Mouse (Mus musculus) forebrain, embryonic 12.5 days (tissue): ENCODE results near the gene 1700123K08Rik. TPM values are rescaled to one million over a fixed set of nuclear protein-coding genes. Genes with fewer than 3 reads are reported as not detected.
"Not testable (repeated sequence)": the region's sequence is repeated elsewhere in the genome, so short reads cannot be mapped to it uniquely, and the experiment has no call there.

Experiments used
- ATAC-seq: fragments of 200-750 bp; cut with Nextera tagmentation; 2 replicates; pipeline ENCODE4 v1.8.0; 2017; ENCODE audit warnings: moderate TSS enrichment; ENCODE audit not compliant: low FRiP score
- H3K27ac ChIP-seq: fragments of 300-500 bp; sonication (generic); 2 replicates; pipeline ENCODE4 v1.5.1; 2016; ENCODE audit warnings: mild to moderate bottlenecking
- H3K27me3 ChIP-seq: fragments of 300-500 bp; sonication (generic); 2 replicates; pipeline ENCODE4 v1.6.1; 2016; ENCODE audit warnings: mild to moderate bottlenecking
- H3K36me3 ChIP-seq: fragments of 300-500 bp; sonication (generic); replicated peaks from 2 replicates; pipeline ENCODE4 v1.6.1; 2016; ENCODE audit warnings: mild to moderate bottlenecking
- H3K4me1 ChIP-seq: fragments of 300-500 bp; sonication (generic); 2 replicates; pipeline ENCODE4 v1.6.1; 2016
- H3K4me2 ChIP-seq: fragments of 300-500 bp; sonication (generic); 2 replicates; pipeline ENCODE4 v1.6.1; 2016; ENCODE audit warnings: mild to moderate bottlenecking, moderate library complexity
- H3K4me3 ChIP-seq: fragments of 300-500 bp; sonication (generic); replicated peaks from 2 replicates; pipeline ENCODE4 v1.5.1; 2016; ENCODE audit warnings: mild to moderate bottlenecking
- H3K9ac ChIP-seq: fragments of 300-500 bp; sonication (generic); 2 replicates; pipeline ENCODE4 v1.6.1; 2016; ENCODE audit warnings: mild to moderate bottlenecking
- H3K9me3 ChIP-seq: fragments of 300-500 bp; sonication (generic); 2 replicates; pipeline ENCODE4 v1.6.1; 2016
- WGBS: fragments of 180-500 bp; shearing (Covaris S2); methylation state at CpG from one replicate; pipeline ENCODE4 v1.1.7; 2016; 5-methylcytosine and 5-hydroxymethylcytosine counted together
- microRNA-seq: library from miRNA; unstranded; fragments of <30 nt; microRNA quantifications from one replicate; pipeline ENCODE4, GENCODE M21; 2017
- polyA plus RNA-seq: library from polyadenylated mRNA; unstranded; fragments of >200 nt; fragmentation: Nextera tagmentation; extraction: Ambion mirVana; gene quantifications from 2 replicates; pipeline ENCODE4 v1.2.1, GENCODE M21; 2016

Gene 1700123K08Rik
- not detected in 2 replicates for polyA plus RNA-seq

- not testable (repeated sequence) for H3K27ac ChIP-seq, H3K36me3 ChIP-seq, H3K27me3 ChIP-seq, H3K9me3 ChIP-seq, H3K4me3 ChIP-seq, H3K4me2 ChIP-seq, H3K4me1 ChIP-seq, ATAC-seq, H3K9ac ChIP-seq
- WGBS: 89% methylated on average over 2 of the region's 2 CpGs
These were observed at the start of gene 1700123K08Rik for GRCm38 (mm10) chr5:138564612-138565011. Gene 1700123K08Rik (minus strand): TSS chr5:138564712.

GRCm38 (mm10) chr5:138587396-138587795 lies 22.9 kb upstream of the 1700123K08Rik start:
- Histone ChIP-seq H3K4me2 (no peak overlapping the region), H3K9ac (no peak overlapping the region), H3K36me3 (no peaks in the 10 kb centered on the region), H3K9me3 (0 out of 2 replicates have a peak, but pooled peaks cover 6% of the 10 kb centered on the region), H3K27me3 (no peaks in the 10 kb centered on the region), H3K4me1 (no peaks in the 10 kb centered on the region), H3K27ac (no peak overlapping the region), H3K4me3 (no peak overlapping the region)
- WGBS: 89% methylated on average over 6 of the region's 6 CpGs
- ATAC-seq: no peak

- Histone ChIP-seq H3K4me1 (no peaks in the 10 kb centered on the region), H3K9ac (no peak overlapping the region), H3K36me3 (no peaks in the 10 kb centered on the region), H3K4me3 (no peak overlapping the region), H3K27me3 (no peaks in the 10 kb centered on the region), H3K4me2 (no peak overlapping the region), H3K27ac (no peak overlapping the region), H3K9me3 (0 out of 2 replicates have a peak, but pooled peaks cover 4% of the 10 kb centered on the region)
- WGBS: 50% methylated on average over 4 of the region's 4 CpGs
- ATAC-seq: no peak
These were observed 7.1 kb upstream of the 1700123K08Rik start for GRCm38 (mm10) chr5:138571623-138572022.

GRCm38 (mm10) chr5:138552718-138553117 lies 11.8 kb downstream of the 1700123K08Rik start:
- Histone ChIP-seq H3K4me2 (no peak overlapping the region), H3K27ac (no peak overlapping the region), H3K9me3 (no peaks in the 10 kb centered on the region), H3K36me3 (no peaks in the 10 kb centered on the region), H3K4me1 (no peaks in the 10 kb centered on the region), H3K9ac (no peak overlapping the region), H3K27me3 (no peaks in the 10 kb centered on the region), H3K4me3 (no peak overlapping the region)
- ATAC-seq: no peak
- 49% methylated on average over 1 of the region's 1 CpGs for WGBS

GRCm38 (mm10) chr5:138532491-138532890 lies 32.0 kb downstream of the 1700123K08Rik start:
- Histone ChIP-seq H3K27ac (no peak overlapping the region), H3K4me1 (no peaks in the 10 kb centered on the region), H3K36me3 (no peaks in the 10 kb centered on the region), H3K27me3 (no peaks in the 10 kb centered on the region), H3K9ac (no peak overlapping the region), H3K4me2 (no peak overlapping the region), H3K9me3 (no peaks in the 10 kb centered on the region), H3K4me3 (no peak overlapping the region)
- ATAC-seq: no peak
- WGBS: 88% methylated on average over 1 of the region's 1 CpGs

Small RNA genes lying within 50 kb of the gene (microRNA-seq; reads per million reads assigned to microRNA genes)
- not detected for gene Gm24082

Other genes with a start within 250 kb of the 1700123K08Rik start
- not detected in 2 replicates for gene Pvrig, start 222.8 kb downstream of the 1700123K08Rik start, polyA plus RNA-seq
- gene Zfp157, start 123.2 kb downstream of the 1700123K08Rik start, polyA plus RNA-seq: 63.7 and 64.7 TPM in 2 replicates
- 79.6 and 81.4 TPM in 2 replicates for gene Zfp68, start 55.0 kb upstream of the 1700123K08Rik start, polyA plus RNA-seq
- gene A430033K04Rik, start 58.1 kb upstream of the 1700123K08Rik start, polyA plus RNA-seq: 15.9 and 17.6 TPM in 2 replicates
- gene Fam20c, start 189.8 kb upstream of the 1700123K08Rik start, polyA plus RNA-seq: 21.6 and 23.3 TPM in 2 replicates